Mouse (Mus musculus) midbrain, embryonic 15.5 days (tissue): ENCODE data around the gene Tmem138. TPM values are rescaled to one million over a fixed set of nuclear protein-coding genes. Genes with fewer than 3 reads are reported as not detected.
"Not testable (repeated sequence)": the region's sequence is repeated elsewhere in the genome, so short reads cannot be mapped to it uniquely, and the experiment has no call there.

ENCODE experiments used
- ATAC-seq: fragments of 200-750 bp; cut with Nextera tagmentation; replicated peaks from 2 replicates; pipeline ENCODE4 v1.8.0; 2017; ENCODE audit warnings: moderate TSS enrichment
- H3K27ac ChIP-seq: fragments of 300-500 bp; sonication (generic); 2 replicates; pipeline ENCODE4 v1.5.1; 2015; ENCODE audit warnings: mild to moderate bottlenecking, inconsistent platforms
- H3K27me3 ChIP-seq: fragments of 300-500 bp; sonication (generic); replicated peaks from 2 replicates; pipeline ENCODE4 v1.6.1; 2015; ENCODE audit warnings: inconsistent platforms
- H3K36me3 ChIP-seq: fragments of 300-500 bp; sonication (generic); replicated peaks from 2 replicates; pipeline ENCODE4 v1.6.1; 2015; ENCODE audit warnings: inconsistent platforms
- H3K4me1 ChIP-seq: fragments of 300-500 bp; sonication (generic); 2 replicates; pipeline ENCODE4 v1.6.1; 2015; ENCODE audit warnings: inconsistent platforms
- H3K4me2 ChIP-seq: fragments of 300-500 bp; sonication (generic); 2 replicates; pipeline ENCODE4 v1.6.1; 2015; ENCODE audit warnings: inconsistent platforms, mild to moderate bottlenecking, moderate library complexity
- H3K4me3 ChIP-seq: fragments of 300-500 bp; sonication (generic); 2 replicates; pipeline ENCODE4 v1.5.1; 2015; ENCODE audit warnings: mild to moderate bottlenecking, inconsistent platforms
- H3K9ac ChIP-seq: fragments of 300-500 bp; sonication (generic); 2 replicates; pipeline ENCODE4 v1.6.1; 2015; ENCODE audit warnings: mild to moderate bottlenecking, inconsistent platforms
- H3K9me3 ChIP-seq: fragments of 300-500 bp; sonication (generic); 2 replicates; pipeline ENCODE4 v1.6.1; 2016; ENCODE audit warnings: inconsistent platforms
- WGBS: fragments of 180-500 bp; shearing (Covaris S2); methylation state at CpG from one replicate; pipeline ENCODE4 v1.1.7; 2015; ENCODE audit warnings: mixed read lengths; 5-methylcytosine and 5-hydroxymethylcytosine counted together
- polyA plus RNA-seq: library from polyadenylated mRNA; unstranded; fragments of >200 nt; fragmentation: Nextera tagmentation; extraction: Ambion mirVana; gene quantifications from 2 replicates; pipeline ENCODE4 v1.2.1, GENCODE M21; 2015

Gene Tmem138
- polyA plus RNA-seq, 1 experiment from 2014 or later = 38.8 TPM

DNA sequence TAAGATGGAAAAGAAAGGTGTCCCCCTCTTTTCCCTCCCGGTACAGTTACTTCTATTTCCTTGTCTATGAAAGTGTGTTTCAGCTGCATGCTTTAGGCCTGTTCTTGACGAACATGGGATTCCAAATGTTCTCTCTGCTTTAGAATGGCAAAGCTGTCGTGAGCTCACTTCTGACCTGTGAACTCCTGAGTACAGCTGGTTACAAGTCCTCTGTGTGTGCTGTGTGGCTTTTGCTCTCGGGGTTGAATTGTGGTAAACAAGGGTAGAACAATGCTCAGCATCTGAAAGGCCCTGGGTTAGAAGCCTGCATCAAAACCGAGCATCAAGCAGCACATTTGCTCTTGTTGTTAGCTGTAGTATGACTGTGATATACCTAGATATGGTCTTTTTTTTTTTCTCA is 14.8 kb downstream of the Tmem138 start:
- no peak for ATAC-seq
- no peaks in the 10 kb centered on the region for H3K36me3 ChIP-seq
- H3K9ac ChIP-seq = no peak overlapping the region
- no peak overlapping the region for H3K4me3 ChIP-seq
- 66% methylated on average over 5 of the region's 5 CpGs for WGBS
- no peaks in the 10 kb centered on the region for H3K27me3 ChIP-seq
- no peaks in the 10 kb centered on the region for H3K4me1 ChIP-seq
- no peaks in the 10 kb centered on the region for H3K9me3 ChIP-seq
- no peak overlapping the region for H3K27ac ChIP-seq
- H3K4me2 ChIP-seq = no peak overlapping the region

DNA sequence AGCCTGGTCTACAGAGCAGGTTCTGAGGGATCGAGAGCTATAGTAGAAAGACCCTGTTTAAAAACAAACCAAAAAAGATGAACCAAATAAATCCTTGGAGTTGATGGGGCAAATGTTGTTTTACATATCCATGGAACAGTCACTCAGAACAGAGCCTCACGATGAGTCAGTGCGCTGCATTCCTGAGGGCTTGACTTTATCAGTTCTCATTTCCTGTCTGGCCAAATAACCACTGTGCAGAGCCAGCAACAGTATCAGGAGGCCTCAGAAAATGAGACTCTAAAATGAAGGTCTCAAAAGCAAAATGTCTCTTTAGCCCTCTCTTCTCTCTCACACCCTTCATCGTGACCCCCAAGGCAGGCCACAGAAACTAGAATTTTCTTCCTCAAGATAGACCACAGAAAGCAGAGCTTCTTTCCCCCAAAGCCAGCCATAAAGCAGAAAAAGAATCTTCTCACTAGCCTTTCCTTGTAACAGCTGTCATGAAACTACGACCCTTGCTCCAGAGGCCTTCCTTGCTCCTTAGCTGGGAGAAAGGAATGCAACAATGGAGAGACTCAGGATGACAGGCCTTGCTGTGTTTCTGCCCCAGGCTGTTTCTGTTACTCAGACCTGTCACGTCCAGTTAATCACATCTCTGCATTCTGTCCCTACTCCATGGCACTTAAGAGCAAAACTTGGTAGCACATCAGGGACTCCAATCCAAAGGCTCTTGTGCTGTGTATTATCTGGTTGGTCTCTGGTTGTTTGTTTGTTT is 15.4 kb downstream of the Tmem138 start:
- no peak for ATAC-seq
- no peaks in the 10 kb centered on the region for H3K9me3 ChIP-seq
- no peak overlapping the region for H3K4me3 ChIP-seq
- H3K4me2 ChIP-seq = no peak overlapping the region
- H3K4me1 ChIP-seq = peaks cover 3% of the 10 kb centered on the region; the same call in 1 of the 2 replicates
- no peaks in the 10 kb centered on the region for H3K27me3 ChIP-seq
- no peak overlapping the region for H3K9ac ChIP-seq
- H3K36me3 ChIP-seq = no peaks in the 10 kb centered on the region
- 67% methylated on average over 6 of the region's 6 CpGs for WGBS
- no peak overlapping the region for H3K27ac ChIP-seq

DNA sequence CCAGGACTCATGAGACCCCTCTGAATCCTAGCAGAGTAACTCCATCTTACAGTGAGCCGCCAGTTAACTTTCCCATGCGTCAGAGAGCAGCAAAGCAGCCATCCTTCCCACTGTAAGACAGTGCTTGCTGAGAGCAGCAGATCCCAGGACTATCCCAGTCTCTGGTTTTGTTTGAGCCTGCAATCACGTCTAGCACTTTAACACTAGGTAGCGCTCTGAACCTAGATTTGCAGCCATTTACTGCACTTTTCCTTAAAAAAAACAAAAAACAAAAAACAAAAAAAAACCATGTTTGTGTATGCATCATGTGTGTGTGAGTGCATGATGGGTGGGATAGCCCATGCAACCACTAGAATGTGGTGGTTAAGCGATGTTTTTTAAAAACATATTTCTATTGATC is 17.1 kb downstream of the Tmem138 start:
- H3K4me2 ChIP-seq = no peak overlapping the region
- H3K27ac ChIP-seq = no peak overlapping the region
- no peaks in the 10 kb centered on the region for H3K36me3 ChIP-seq
- 33% methylated on average over 5 of the region's 5 CpGs for WGBS
- H3K9ac ChIP-seq = no peak overlapping the region
- H3K4me3 ChIP-seq = no peak overlapping the region
- H3K27me3 ChIP-seq = no peaks in the 10 kb centered on the region
- no peaks in the 10 kb centered on the region for H3K9me3 ChIP-seq
- H3K4me1 ChIP-seq = peaks cover 13% of the 10 kb centered on the region
- no peak for ATAC-seq

DNA sequence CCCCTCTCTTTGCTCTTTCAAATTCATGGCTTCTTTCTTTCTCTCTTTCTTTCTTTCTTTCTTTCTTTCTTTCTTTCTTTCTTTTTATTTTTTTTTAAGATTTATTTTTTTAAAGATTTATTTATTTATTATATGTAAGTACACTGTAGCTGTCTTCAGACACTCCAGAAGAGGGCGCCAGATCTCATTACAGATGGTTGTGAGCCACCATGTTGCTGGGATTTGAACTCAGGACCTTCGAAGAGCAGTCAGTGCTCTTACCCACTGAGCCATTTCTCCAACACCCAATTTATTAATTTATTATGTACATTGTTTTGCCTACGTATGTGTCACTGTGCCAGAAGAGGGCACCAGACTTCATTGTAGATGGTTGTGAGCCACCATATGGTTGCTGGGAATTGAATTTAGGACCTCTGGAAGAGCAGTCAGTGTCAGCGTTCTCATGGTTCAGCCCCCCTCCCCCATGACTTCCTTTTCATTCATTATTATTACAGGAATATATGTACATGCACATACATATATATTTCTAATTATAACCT is 19.3 kb downstream of the Tmem138 start:
- not testable (repeated sequence) for H3K27ac ChIP-seq, ATAC-seq, H3K27me3 ChIP-seq, H3K9ac ChIP-seq, H3K4me2 ChIP-seq, H3K9me3 ChIP-seq, H3K4me3 ChIP-seq, H3K36me3 ChIP-seq
- H3K4me1 ChIP-seq = peaks cover 25% of the 10 kb centered on the region
- 75% methylated on average over 4 of the region's 4 CpGs for WGBS

DNA sequence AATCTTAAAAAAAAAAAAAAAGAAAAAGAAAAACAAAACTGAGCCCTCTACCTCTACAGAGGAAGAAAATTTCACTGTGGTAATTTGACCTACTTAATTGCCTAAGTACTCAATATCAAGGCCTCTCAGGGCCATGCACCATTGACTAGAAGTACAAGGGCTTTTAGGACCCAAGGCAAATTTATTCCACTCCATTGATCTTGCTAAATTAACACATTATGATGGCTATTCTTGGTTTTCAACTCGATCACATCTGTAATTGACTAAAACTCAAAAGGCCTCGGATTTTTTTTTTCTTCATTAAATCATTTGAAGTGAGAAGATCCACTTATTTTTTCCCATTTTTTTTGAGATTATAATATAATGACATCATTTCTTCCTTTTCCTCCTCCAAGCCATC is 19.7 kb downstream of the Tmem138 start:
- Histone ChIP-seq H3K9ac (no peak overlapping the region), H3K27me3 (no peaks in the 10 kb centered on the region)
- WGBS = 77% methylated on average over 2 of the region's 2 CpGs

DNA sequence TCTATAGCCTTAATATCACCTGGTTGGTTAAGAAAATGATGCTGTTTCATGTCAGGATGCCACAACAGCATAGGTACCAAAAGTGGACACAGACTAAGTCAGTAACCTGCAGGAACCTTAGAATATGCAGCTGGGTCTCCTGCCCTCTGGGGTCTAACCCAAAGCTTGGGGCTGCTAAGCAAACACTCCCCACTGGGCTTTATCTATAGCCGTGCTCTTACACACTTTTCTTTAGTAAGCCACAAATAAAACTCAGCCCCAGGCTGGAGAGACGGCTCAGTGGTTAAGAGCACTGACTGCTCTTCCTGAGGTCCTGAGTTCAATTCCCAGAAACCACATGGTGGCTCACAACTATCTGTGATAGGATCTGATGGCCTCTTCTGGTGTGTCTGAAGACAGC is 20.2 kb downstream of the Tmem138 start:
- H3K4me3 ChIP-seq = no peak overlapping the region
- no peaks in the 10 kb centered on the region for H3K27me3 ChIP-seq
- 79% methylated on average over 2 of the region's 2 CpGs for WGBS
- 0 out of 2 replicates have a peak overlapping the region, but pooled peaks have one; percentile 65 for H3K9ac ChIP-seq
- no peak for ATAC-seq
- peaks cover 7% of the 10 kb centered on the region; the same call in 1 of the 2 replicates for H3K36me3 ChIP-seq
- peak overlapping the region; percentile 89; the same call in 1 of the 2 replicates for H3K27ac ChIP-seq
- no peak overlapping the region; the same call in 1 of the 2 replicates for H3K4me2 ChIP-seq
- H3K4me1 ChIP-seq = peaks cover 25% of the 10 kb centered on the region
- no peaks in the 10 kb centered on the region for H3K9me3 ChIP-seq

More for the DNA sequence above, 19.7 kb downstream of the Tmem138 start:
- Histone ChIP-seq H3K4me3 (no peak overlapping the region), H3K36me3 (peaks cover 3% of the 10 kb centered on the region; the same call in 1 of the 2 replicates), H3K4me1 (peaks cover 25% of the 10 kb centered on the region), H3K4me2 (no peak overlapping the region), H3K27ac (no peak overlapping the region), H3K9me3 (no peaks in the 10 kb centered on the region)
- no peak for ATAC-seq

DNA sequence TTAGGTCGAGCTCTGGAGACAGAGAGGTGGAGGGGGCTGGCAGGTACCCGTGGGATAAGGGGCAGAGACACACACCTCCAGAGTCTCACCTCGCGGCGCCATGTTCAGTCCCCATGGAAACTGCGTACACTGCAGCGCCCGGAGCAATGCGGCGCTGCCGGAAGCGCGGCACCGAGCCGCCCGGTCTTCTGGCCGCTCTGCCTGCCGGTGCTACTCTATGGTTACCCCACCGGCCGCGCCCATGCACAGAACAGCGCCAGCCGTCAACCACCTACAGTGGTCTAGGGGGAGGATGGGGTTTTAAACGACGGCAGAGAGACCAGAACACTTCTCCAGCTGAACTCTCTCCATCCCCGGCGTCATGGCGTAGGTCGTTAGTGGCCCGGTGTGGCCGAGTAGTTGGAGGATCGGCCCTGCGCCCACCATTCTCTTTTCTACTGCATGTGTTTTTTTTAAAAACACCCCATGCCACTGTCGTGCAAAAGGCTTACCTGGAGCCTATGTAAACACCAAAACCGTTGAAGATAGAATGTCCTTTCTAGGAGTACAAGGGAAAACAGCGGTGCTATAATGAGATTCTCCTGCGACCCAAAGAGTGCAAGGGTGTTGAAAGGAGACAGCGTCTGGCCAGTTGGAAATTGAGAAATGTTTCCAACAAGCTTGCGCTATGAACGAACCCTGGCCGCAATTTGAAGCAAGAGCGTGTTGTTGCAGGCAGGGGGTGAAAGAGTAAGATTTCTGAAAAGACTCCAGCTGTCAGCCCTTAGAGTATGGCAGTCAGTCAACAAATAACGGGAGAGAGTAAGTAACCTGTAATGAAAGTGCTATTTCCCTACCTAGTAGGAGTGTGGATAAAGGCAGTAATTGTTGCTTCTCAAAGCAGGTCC is 21.3 kb downstream of the Tmem138 start, which contains the start of gene Tmem216:
Tmem216 (minus strand) TSS at position 615 of the 887 bp plus-strand sequence.
- peak within 1 kb of the TSS; percentile 70 for H3K4me2 ChIP-seq
- peak within 1 kb of the TSS; percentile 65 for H3K4me3 ChIP-seq
- under 1% methylated on average over 43 of the region's 43 CpGs for WGBS
- H3K4me1 ChIP-seq = peaks cover 25% of the 10 kb centered on the region
- H3K9me3 ChIP-seq = no peaks in the 10 kb centered on the region
- H3K27me3 ChIP-seq = no peaks in the 10 kb centered on the region
- ATAC-seq = peak; percentile 99
- peak within 1 kb of the TSS; percentile 89 for H3K27ac ChIP-seq
- peak within 1 kb of the TSS; percentile 65 for H3K9ac ChIP-seq
- peaks cover 16% of the 10 kb centered on the region for H3K36me3 ChIP-seq

DNA sequence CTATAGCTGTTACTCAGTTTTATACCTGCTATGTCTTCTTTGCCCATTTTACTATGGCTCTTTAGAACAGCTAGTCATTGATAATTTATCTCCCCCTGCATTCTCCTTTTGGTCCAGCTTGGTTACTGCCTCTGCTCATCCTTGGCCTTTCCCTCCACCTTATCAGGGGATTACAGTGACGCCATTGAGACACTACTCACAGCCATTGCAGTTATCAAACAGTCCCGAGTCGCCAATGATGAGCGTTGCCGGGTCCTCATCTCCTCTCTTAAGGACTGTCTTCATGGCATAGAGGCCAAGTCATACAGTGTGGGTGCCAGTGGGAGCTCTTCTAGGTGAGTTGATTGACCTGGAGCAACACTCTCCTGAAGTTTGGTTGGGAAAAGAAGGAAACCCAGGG is 37.7 kb downstream of the Tmem138 start:
- H3K4me1 ChIP-seq = no peaks in the 10 kb centered on the region
- H3K27ac ChIP-seq = no peak overlapping the region
- H3K9me3 ChIP-seq = no peaks in the 10 kb centered on the region
- H3K36me3 ChIP-seq = peaks cover 70% of the 10 kb centered on the region
- 95% methylated on average over 5 of the region's 5 CpGs for WGBS
- H3K4me2 ChIP-seq = no peak overlapping the region
- no peaks in the 10 kb centered on the region for H3K27me3 ChIP-seq
- H3K4me3 ChIP-seq = no peak overlapping the region
- H3K9ac ChIP-seq = no peak overlapping the region
- ATAC-seq = no peak

DNA sequence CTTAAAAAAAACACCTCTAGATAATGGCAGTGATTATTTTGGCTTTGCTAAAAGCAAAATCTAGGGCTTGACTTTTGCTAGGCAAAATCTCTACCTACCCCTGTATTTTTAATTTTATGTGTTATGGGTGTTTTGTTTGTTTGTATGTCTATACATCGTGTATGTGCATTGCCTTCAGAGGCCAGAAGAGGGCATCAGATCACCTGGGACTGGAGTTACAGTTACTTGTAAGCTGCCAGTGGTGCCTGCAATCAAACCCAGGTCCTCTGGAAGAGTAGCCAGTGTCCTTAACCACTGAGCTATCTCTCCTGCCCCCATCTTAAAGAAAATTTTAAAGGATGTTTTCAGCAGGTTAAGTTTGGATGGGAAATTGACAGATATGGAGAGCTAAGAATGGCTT is 47.1 kb downstream of the Tmem138 start:
- H3K9me3 ChIP-seq = no peaks in the 10 kb centered on the region
- no peak overlapping the region for H3K4me2 ChIP-seq
- no peaks in the 10 kb centered on the region for H3K27me3 ChIP-seq
- H3K36me3 ChIP-seq = peaks cover 38% of the 10 kb centered on the region
- WGBS = 100% methylated on average over 1 of the region's 1 CpGs
- H3K27ac ChIP-seq = no peak overlapping the region
- H3K9ac ChIP-seq = no peak overlapping the region
- ATAC-seq = no peak
- H3K4me3 ChIP-seq = no peak overlapping the region
- peaks cover 22% of the 10 kb centered on the region for H3K4me1 ChIP-seq

DNA sequence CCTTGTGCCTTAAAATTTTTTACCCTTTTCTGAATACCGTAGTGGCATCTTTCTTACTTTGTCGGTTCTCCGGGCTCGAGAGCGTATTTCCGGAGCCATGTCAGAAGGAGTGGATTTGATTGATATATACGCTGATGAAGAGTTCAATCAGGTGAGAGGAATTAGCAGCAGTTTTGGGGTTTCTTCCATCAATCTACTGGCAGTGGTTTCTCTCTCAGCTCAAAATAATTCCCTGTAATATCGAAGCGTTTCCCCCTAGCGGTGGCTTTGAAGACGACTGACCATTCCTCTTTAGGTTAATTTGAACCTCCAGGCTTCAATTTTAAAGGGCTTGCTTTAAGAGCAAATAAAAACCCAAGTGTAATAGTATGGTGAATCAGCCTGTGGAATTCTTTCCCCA is 51.3 kb downstream of the Tmem138 start, which contains the start of gene Sdhaf2:
Sdhaf2 (minus strand) TSS at position 233 of the 400 bp plus-strand sequence.
- no peaks in the 10 kb centered on the region for H3K27me3 ChIP-seq
- peak within 1 kb of the TSS; percentile 82 for H3K4me3 ChIP-seq
- H3K36me3 ChIP-seq = peaks cover 11% of the 10 kb centered on the region; the same call in 1 of the 2 replicates
- under 1% methylated on average over 11 of the region's 11 CpGs for WGBS
- H3K9ac ChIP-seq = peak within 1 kb of the TSS; percentile 93
- H3K27ac ChIP-seq = peak within 1 kb of the TSS; percentile 95
- H3K4me1 ChIP-seq = peaks cover 33% of the 10 kb centered on the region
- no peaks in the 10 kb centered on the region for H3K9me3 ChIP-seq
- H3K4me2 ChIP-seq = peak within 1 kb of the TSS; percentile 83
- ATAC-seq = peak; percentile 22; the same call in 1 of the 2 replicates

DNA sequence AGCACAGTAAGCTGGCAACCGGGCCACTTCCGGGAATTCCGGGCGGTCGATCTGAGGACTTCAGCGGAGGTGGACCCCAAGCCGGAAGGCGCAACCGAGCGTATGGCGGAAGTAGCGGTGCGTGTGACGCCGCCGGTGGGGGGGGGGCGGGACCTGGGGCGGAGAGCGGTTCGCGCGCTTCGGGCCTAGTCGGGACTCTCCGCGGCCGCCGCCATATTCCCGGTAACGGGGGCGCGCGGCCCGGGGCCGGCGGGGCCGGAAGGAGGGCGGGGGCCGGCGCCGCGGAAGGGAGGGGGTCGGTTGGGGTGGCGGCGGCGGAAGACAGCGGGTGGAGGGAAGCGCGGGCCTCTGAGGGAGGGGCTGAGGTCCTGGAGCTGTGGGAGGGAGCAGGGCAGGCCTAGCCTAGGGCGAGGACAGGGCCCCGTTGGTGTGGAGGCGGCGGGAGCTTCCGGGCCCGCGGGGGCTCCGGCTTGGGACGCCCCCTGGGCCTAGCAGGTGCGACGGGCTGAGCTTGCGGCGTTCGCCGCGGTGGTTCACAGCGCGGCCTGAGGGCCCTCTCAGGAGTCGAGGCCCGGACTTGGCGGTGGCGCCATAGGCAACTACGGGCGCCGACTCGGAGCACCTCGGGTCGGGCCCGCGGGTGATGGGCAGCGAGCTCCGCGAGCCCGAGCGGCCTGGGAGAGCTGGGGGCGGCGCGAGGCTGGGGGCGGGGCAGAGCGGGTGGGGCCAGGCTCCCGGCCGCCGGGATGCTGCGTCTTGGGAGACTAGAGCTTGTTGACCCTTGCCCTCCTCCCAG is 51.9 kb downstream of the Tmem138 start, which contains the start of gene Cpsf7:
Cpsf7 (plus strand) TSS at position 161 of the 796 bp plus-strand sequence.
- no peaks in the 10 kb centered on the region for H3K9me3 ChIP-seq
- peak within 1 kb of the TSS; percentile 95 for H3K27ac ChIP-seq
- H3K9ac ChIP-seq = peak within 1 kb of the TSS; percentile 93
- H3K4me2 ChIP-seq = peak within 1 kb of the TSS; percentile 83
- peaks cover 33% of the 10 kb centered on the region for H3K4me1 ChIP-seq
- ATAC-seq = peak; percentile 95
- peak within 1 kb of the TSS; percentile 82 for H3K4me3 ChIP-seq
- no peaks in the 10 kb centered on the region for H3K27me3 ChIP-seq
- 0 out of 2 replicates have a peak, but pooled peaks cover 7% of the 10 kb centered on the region for H3K36me3 ChIP-seq
- under 1% methylated on average over 80 of the region's 93 CpGs for WGBS
